Mouse (Mus musculus) megakaryocyte progenitor cell, adult 5-6 weeks (primary cell): ENCODE measurements around the gene Itsn1. TPM values are rescaled to one million over a fixed set of nuclear protein-coding genes. Genes with fewer than 3 reads are reported as not detected.

Experiments used
- total RNA-seq, 2 experiments: library from RNA; stranded (forward) in 1 of 2; stranded (reverse) in 1 of 2; fragments of 157-497, 149-512 nt in 1 of 2; fragments of 200-1000 nt in 1 of 2; gene quantifications; 2 replicates each; pipeline versions ENCODE4 v1.2.3 to v1.2.4; 2015 to 2017

Itsn1 gene
- total RNA-seq, 2 experiments from 2014 or later: 4.1 to 6.0 TPM

Other genes with a start within 250 kb of the Itsn1 start
- 32.2 and 33.3 TPM in 2 replicates for gene Ifnar1, start 244.0 kb upstream of the Itsn1 start, total RNA-seq (2015)
- 34.7 and 36.3 TPM in 2 replicates for gene Ifnar1, start 244.0 kb upstream of the Itsn1 start, total RNA-seq (2017)
- 17.4 and 20.3 TPM in 2 replicates for gene Ifngr2, start 182.2 kb upstream of the Itsn1 start, total RNA-seq (2015)
- 14.1 and 16.0 TPM in 2 replicates for gene Ifngr2, start 182.2 kb upstream of the Itsn1 start, total RNA-seq (2017)
- gene Tmem50b, start 131.5 kb upstream of the Itsn1 start, total RNA-seq (2015): 51.9 and 59.3 TPM in 2 replicates
- gene Tmem50b, start 131.5 kb upstream of the Itsn1 start, total RNA-seq (2017): 42.9 and 44.3 TPM in 2 replicates
- gene Dnajc28, start 110.3 kb upstream of the Itsn1 start, total RNA-seq (2015): 2.3 and 3.9 TPM in 2 replicates
- 4.1 and 5.7 TPM in 2 replicates for gene Dnajc28, start 110.3 kb upstream of the Itsn1 start, total RNA-seq (2017)
- 148 and 162 TPM in 2 replicates for gene Gart, start 82.3 kb upstream of the Itsn1 start, total RNA-seq (2015)
- 438 and 506 TPM in 2 replicates for gene Gart, start 82.3 kb upstream of the Itsn1 start, total RNA-seq (2017)
- gene Son, start 81.8 kb upstream of the Itsn1 start, total RNA-seq (2015): 332 and 375 TPM in 2 replicates
- 178 and 233 TPM in 2 replicates for gene Son, start 81.8 kb upstream of the Itsn1 start, total RNA-seq (2017)
- gene Donson, start 40.5 kb upstream of the Itsn1 start, total RNA-seq (2015): 16.4 and 17.0 TPM in 2 replicates
- gene Donson, start 40.5 kb upstream of the Itsn1 start, total RNA-seq (2017): 20.4 and 33.7 TPM in 2 replicates
- 55.2 and 63.8 TPM in 2 replicates for gene Cryzl1, start 306 bp upstream of the Itsn1 start, total RNA-seq (2015)
- 57.2 and 79.0 TPM in 2 replicates for gene Cryzl1, start 306 bp upstream of the Itsn1 start, total RNA-seq (2017)